Mouse (Mus musculus) lung, postnatal 0 days (tissue): Measurements from ENCODE around the gene Gm1043. TPM values are rescaled to one million over a fixed set of nuclear protein-coding genes. Genes with fewer than 3 reads are reported as not detected.

Source experiments
- ATAC-seq: fragments of 200-750 bp; cut with Nextera tagmentation; 2 replicates; pipeline ENCODE4 v1.8.0; 2017; ENCODE audit warnings: moderate library complexity
- DNase-seq: peaks from one replicate; pipeline ENCODE4 v3.0.0-alpha.2; 2016; ENCODE audit warnings: low spot score
- H3K27ac ChIP-seq: fragments of 300-500 bp; sonication (generic); 2 replicates; pipeline ENCODE4 v1.5.1; 2014; ENCODE audit warnings: antibody characterized with exemption, mild to moderate bottlenecking, low read length, mixed read lengths
- H3K27me3 ChIP-seq: fragments of 300-500 bp; sonication (generic); replicated peaks from 2 replicates; pipeline ENCODE4 v1.6.1; 2014; ENCODE audit warnings: low read length, mixed read lengths; ENCODE audit not compliant: insufficient read depth
- H3K36me3 ChIP-seq: fragments of 300-500 bp; sonication (generic); 2 replicates; pipeline ENCODE4 v1.6.1; 2014; ENCODE audit warnings: low read length, mixed read lengths; ENCODE audit not compliant: insufficient read depth
- H3K4me1 ChIP-seq: fragments of 300-500 bp; sonication (generic); 2 replicates; pipeline ENCODE4 v1.6.1; 2014; ENCODE audit warnings: antibody characterized with exemption, low read depth, low read length, mixed read lengths; ENCODE audit not compliant: insufficient read depth
- H3K4me2 ChIP-seq: fragments of 300-500 bp; sonication (generic); replicated peaks from 2 replicates; pipeline ENCODE4 v1.6.1; 2014; ENCODE audit warnings: low read depth, mild to moderate bottlenecking, low read length, moderate library complexity, mixed read lengths
- H3K4me3 ChIP-seq: fragments of 300-500 bp; sonication (generic); 2 replicates; pipeline ENCODE4 v1.5.1; 2014; ENCODE audit warnings: low read depth, low read length
- H3K9ac ChIP-seq: fragments of 300-500 bp; sonication (generic); replicated peaks from 2 replicates; pipeline ENCODE4 v1.6.1; 2014; ENCODE audit warnings: low read depth, mild to moderate bottlenecking
- H3K9me3 ChIP-seq: fragments of 300-500 bp; sonication (generic); 2 replicates; pipeline ENCODE4 v1.6.1; 2016; ENCODE audit warnings: low read length, mixed read lengths
- CTCF ChIP-seq: IDR thresholded peaks from 2 replicates; pipeline ENCODE4 v1.5.1; 2016; ENCODE audit warnings: antibody characterized with exemption, mild to moderate bottlenecking
- EP300 ChIP-seq: IDR thresholded peaks from 2 replicates; pipeline ENCODE4 v1.6.1; 2016; ENCODE audit warnings: antibody characterized with exemption, mild to moderate bottlenecking, control low read depth
- WGBS: fragments of 180-500 bp; shearing (Covaris S2); extraction: QIAGEN DNeasy Blood & Tissue Kit; methylation state at CpG from one replicate; pipeline ENCODE4 v1.1.7; 2014; 5-methylcytosine and 5-hydroxymethylcytosine counted together
- polyA plus RNA-seq: library from polyadenylated mRNA; unstranded; fragments of >200 nt; fragmentation: Nextera tagmentation; extraction: Ambion mirVana; gene quantifications from 2 replicates; pipeline ENCODE4 v1.2.1, GENCODE M21; 2015

Gm1043 gene
- polyA plus RNA-seq, 1 experiment from 2014 or later = not detected

DNA sequence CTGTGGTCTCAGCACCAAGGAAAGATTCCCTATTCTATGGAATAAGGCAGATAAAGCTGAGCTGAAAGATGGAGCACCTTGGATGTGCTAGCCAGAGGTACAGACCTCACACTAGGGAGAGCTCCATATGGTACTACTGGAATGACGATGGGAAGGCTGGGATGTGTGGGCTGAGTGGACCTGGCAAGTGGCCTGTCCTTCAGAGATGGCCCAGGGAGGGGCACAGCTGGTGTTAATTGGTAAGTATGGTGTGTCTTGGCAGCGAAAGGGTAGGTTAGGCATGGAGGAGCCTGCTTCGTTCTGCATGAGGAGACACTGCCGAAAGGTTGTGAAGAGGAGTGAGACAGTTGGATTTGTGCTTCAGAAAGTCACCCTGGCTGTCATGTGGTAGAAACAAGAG is 169.4 kb downstream of the Gm1043 start:
- Histone ChIP-seq H3K4me3 (no peak overlapping the region), H3K36me3 (no peaks in the 10 kb centered on the region), H3K4me1 (no peaks in the 10 kb centered on the region), H3K9me3 (no peaks in the 10 kb centered on the region), H3K27ac (no peak overlapping the region), H3K27me3 (no peaks in the 10 kb centered on the region), H3K9ac (no peak overlapping the region), H3K4me2 (no peak overlapping the region)
- TF ChIP-seq EP300 (no peak), CTCF (no peak)
- no peak for DNase-seq
- ATAC-seq = no peak
- WGBS = 79% methylated on average over 4 of the region's 4 CpGs

DNA sequence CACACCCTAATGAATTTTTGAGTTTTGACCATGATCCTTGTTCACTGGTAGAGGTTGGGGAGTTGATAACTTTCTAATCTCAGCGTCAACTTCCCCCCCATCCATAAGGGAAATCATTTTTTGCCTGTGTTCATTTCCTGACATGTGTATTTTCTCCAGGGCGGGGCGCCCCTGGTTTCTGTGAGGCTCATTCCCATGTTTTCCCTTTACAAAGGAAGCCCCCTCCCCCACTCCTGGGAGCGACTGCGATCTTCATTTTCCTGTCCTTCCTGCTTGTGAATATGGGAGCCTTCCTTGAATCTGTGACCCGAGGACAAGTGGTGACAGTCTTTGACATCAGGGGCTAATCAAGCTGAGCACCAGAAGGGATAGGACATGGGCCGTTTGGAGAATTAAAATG is 171.7 kb downstream of the Gm1043 start:
- no peak overlapping the region for H3K9ac ChIP-seq
- no peak overlapping the region for H3K27ac ChIP-seq
- no peak overlapping the region for H3K4me3 ChIP-seq
- no peaks in the 10 kb centered on the region for H3K36me3 ChIP-seq
- WGBS = 50% methylated on average over 7 of the region's 7 CpGs
- H3K27me3 ChIP-seq = no peaks in the 10 kb centered on the region
- DNase-seq (no peak), ATAC-seq (no peak)
- TF ChIP-seq CTCF (no peak), EP300 (no peak)
- no peaks in the 10 kb centered on the region for H3K9me3 ChIP-seq
- no peaks in the 10 kb centered on the region for H3K4me1 ChIP-seq
- H3K4me2 ChIP-seq = no peak overlapping the region

DNA sequence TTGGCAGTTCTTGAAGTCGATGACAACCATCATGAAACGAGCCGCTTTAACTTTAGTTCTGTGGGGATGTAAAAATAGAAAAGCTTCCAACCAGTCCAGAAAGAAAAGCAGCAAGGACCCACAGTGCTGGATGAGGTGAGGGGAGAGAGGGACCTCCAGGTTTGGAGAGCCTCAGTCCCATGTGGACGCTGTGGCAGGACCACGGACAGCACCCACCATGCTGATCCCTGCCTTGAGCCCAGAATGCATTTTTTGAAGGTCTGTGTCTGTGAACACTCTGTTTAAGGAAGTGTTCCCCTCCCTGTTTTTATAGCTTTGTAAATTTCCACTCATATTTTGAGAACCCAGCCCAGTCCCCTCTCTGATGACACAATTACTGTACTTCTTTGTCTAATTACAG is 172.1 kb downstream of the Gm1043 start:
- no peaks in the 10 kb centered on the region for H3K36me3 ChIP-seq
- H3K4me2 ChIP-seq = no peak overlapping the region
- no peak overlapping the region for H3K4me3 ChIP-seq
- ATAC-seq = no peak
- peak; percentile 16 for DNase-seq
- H3K4me1 ChIP-seq = no peaks in the 10 kb centered on the region
- H3K9ac ChIP-seq = no peak overlapping the region
- H3K9me3 ChIP-seq = no peaks in the 10 kb centered on the region
- no peaks in the 10 kb centered on the region for H3K27me3 ChIP-seq
- no peak overlapping the region for H3K27ac ChIP-seq
- WGBS = 40% methylated on average over 5 of the region's 5 CpGs
- TF ChIP-seq CTCF (no peak), EP300 (no peak)

DNA sequence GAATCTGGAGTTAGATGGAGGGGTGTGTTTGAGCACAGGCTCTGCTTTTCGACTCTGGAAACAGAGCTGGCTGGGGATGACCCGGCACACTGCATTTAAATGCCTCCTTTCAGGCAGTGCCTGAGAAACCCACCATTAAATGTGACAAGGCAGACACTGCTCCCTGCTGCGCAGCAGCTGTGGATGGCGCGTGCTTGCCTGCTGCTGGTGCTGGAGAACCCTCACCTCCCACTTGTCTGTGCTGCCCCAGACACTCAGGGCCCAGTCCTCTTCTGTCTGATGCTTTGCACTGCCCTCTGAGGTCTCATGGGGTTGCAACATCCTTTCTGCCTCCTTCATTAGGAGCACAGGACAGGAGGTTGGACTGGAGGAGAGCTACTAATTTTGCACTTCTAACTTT is 176.6 kb downstream of the Gm1043 start:
- Histone ChIP-seq H3K4me1 (no peaks in the 10 kb centered on the region), H3K36me3 (no peaks in the 10 kb centered on the region), H3K27ac (no peak overlapping the region), H3K4me2 (no peak overlapping the region), H3K9me3 (no peaks in the 10 kb centered on the region), H3K4me3 (no peak overlapping the region), H3K9ac (no peak overlapping the region), H3K27me3 (no peaks in the 10 kb centered on the region)
- ATAC-seq = no peak
- TF ChIP-seq CTCF (no peak), EP300 (no peak)
- 73% methylated on average over 5 of the region's 5 CpGs for WGBS
- no peak for DNase-seq

DNA sequence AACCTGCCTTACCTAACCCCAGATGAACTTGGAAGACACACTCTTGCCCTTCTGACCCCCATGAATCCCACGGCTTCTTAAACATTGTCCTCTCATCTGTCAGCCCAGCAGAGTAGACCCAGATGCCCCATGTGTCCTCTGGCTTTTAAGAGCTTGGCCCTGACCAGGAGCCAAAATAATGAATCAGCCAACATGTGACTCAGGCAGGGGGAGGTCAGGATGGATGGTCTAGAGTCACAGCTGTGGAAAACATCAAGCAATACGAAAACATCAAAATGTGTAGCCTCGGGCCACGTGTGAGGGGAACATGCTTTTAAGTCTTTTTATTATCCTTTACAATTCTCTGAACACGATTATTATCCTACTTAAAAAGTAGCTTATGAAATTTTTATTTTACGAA is 178.6 kb downstream of the Gm1043 start:
- no peak overlapping the region for H3K27ac ChIP-seq
- no peak for ATAC-seq
- H3K4me1 ChIP-seq = no peaks in the 10 kb centered on the region
- no peaks in the 10 kb centered on the region for H3K36me3 ChIP-seq
- TF ChIP-seq CTCF (no peak), EP300 (no peak)
- no peaks in the 10 kb centered on the region for H3K27me3 ChIP-seq
- 64% methylated on average over 6 of the region's 6 CpGs for WGBS
- no peak for DNase-seq
- no peak overlapping the region for H3K4me3 ChIP-seq
- no peaks in the 10 kb centered on the region for H3K9me3 ChIP-seq
- H3K9ac ChIP-seq = no peak overlapping the region
- H3K4me2 ChIP-seq = no peak overlapping the region

Other genes with a start within 250 kb of the Gm1043 start
- 0.04 TPM in 1 of 2 replicates, not detected in the other for gene Ppp2r2c, start 216.9 kb upstream of the Gm1043 start, polyA plus RNA-seq
- 6.5 and 7.2 TPM in 2 replicates for gene Wfs1, start 96.2 kb upstream of the Gm1043 start, polyA plus RNA-seq
- 1.2 and 1.4 TPM in 2 replicates for gene Crmp1, start 156.6 kb downstream of the Gm1043 start, polyA plus RNA-seq